Mouse (Mus musculus) brain, embryonic 14.5 days (tissue): ENCODE results near the gene Atf7.

Experiments
- CTCF ChIP-seq: fragments of 200-500 bp; IDR thresholded peaks from 2 replicates; pipeline ENCODE4 v1.5.1; 2012; ENCODE audit warnings: inconsistent platforms, mild to moderate bottlenecking, moderate library complexity, borderline replicate concordance; ENCODE audit not compliant: insufficient read depth, insufficient read length; ENCODE audit errors: extremely low read depth
- POLR2A ChIP-seq: fragments of 200-500 bp; IDR thresholded peaks from 2 replicates; pipeline ENCODE4 v1.6.1; 2012; ENCODE audit warnings: mild to moderate bottlenecking, inconsistent platforms, borderline replicate concordance; ENCODE audit not compliant: poor library complexity, insufficient read depth, insufficient read length, severe bottlenecking; ENCODE audit errors: extremely low read depth

GRCm38 (mm10) chr15:102511285-102511833, 113.9 kb downstream of the Atf7 start:
- TF ChIP-seq CTCF (no peak), POLR2A (no peak)
